Mouse (Mus musculus): ENCODE data around the gene Atxn1.

GRCm38 (mm10) chr13:45953098-45953497 lies 11.7 kb downstream of the Atxn1 start:
- TF ChIP-seq CTCF (IDR thresholded peaks at IDR 0.05; ENCODE audit: extremely low read depth, insufficient read length, insufficient replicate concordance, low read depth, low read length) (no peak), POLR2A (IDR thresholded peaks at IDR 0.05; ENCODE audit: low read depth, low read length) (no peak)
